Mouse (Mus musculus) left cerebral cortex, postnatal 14 days (tissue): ENCODE results near the gene Tank. TPM values are rescaled to one million over a fixed set of nuclear protein-coding genes. Genes with fewer than 3 reads are reported as not detected.

Experiments used
- DNase-seq, 2 experiments: peaks; one replicate each; pipeline ENCODE4 v3.0.0; 2021 to 2022; ENCODE audit warnings: low spot score in 2 of 2, mixed read lengths in 1 of 2
- intact Hi-C: fragments of 180-260 bp; cut with DNase I; formaldehyde crosslinking; loops from one replicate; pipeline ENCODE4 v1.15.1; 2025
- total RNA-seq, 2 experiments: library from RNA; stranded (reverse); gene quantifications; 2 replicates each; pipeline ENCODE4 v1.2.3; 2021

The Tank gene
- total RNA-seq, 2 experiments from 2014 or later, result 26.3 to 27.1 TPM

DNA sequence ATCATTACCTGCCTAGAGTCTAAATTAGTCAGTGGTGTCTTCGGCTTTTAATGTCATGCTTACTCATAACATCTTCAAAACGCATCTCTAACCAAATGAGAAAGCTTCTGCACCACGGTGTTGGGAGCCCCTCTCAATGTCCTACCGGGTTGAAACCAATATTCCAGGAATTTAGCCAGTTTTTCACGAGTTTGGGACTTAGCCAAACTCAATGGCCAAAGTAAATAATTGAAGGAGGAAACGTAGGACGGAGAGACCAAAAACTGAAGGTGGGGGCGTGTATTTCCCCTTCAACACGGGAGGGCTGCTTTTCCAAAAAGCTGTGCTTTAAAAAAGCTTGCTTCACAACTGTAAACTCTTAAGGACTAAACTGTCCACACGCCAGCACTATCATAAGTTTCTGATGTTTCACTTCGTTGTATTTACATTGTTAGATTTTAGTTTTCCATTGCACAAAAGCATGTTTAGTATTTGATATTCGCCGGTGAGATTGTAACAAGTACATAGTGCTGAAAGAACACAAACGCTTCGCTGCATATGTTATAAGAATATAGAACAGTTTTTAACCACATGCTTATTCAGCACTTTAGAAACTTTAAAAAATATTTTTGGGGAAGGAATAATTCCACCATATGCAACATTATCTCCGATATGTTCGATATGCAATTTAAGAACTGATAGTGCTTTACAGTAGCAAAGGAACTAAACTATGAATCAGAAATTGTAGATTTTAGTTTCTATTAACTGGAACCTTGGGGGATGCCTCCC is 1.3 kb upstream of the Tank start:
- intact Hi-C loops, result no loop called here
- DNase-seq, result no peak

DNA sequence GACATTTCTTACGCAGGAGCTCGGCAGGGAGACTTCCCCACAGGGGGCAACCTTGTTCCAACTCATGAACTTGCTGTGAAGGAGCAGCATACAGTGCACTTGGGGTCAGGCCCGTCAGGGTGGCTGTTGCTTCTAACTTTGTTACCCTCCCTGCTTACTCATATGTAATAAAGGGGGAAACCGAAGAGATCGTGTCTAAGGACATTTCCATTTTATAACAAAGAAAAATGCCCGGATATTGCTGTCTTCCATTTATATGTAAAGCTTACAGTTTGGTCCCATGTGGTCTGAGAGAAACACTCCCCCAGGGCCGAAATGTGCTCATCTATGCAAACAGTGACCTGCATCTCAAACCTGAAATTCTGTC is 706 bp upstream of the Tank start:
- intact Hi-C loops, result no loop called here

DNA sequence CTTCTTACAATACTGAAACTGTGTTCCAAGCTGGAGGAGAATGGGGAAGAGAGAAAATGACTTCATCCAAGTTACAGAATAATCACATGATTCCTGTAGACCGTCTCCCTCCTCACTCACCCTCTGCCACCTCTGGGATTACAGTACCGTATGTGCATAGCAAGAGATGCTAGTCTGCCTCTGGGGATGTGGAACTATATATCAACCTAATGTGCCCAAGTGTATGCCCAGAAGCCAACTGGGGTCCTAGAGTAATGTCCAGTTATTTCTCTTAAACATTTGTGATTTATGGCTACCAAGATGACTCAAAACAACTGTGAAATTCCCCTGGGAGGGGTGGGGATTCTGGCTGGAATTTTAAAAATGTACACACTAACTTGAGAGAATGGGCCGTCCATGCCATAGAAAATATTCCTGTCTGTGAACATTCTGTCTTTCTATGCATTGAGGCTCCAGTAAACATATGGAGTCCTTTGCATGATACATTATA is 1.2 kb downstream of the Tank start:
- no peak for DNase-seq
- intact Hi-C loops, result no loop called here

More for the DNA sequence above, 706 bp upstream of the Tank start:
- DNase-seq, result no peak

DNA sequence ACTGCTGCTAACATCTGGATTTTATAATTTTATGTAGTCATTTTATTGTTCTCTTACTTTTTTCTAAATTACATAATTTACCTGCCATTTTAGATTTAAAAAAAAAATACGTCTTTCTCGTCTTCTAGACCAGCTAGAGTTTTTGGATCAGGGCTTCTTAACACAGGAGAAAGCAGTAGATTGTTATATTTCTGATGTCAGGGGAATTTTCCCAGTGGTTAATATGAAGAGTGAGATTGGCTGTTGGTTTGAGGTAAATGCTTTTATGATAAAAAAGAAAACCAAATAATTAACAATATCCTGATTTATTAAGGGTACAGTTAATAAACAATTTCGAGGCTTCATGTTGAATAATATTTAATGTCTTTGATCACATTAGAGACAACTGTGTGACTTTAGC is 1.7 kb downstream of the Tank start:
- DNase-seq, result no peak
- intact Hi-C loops, result no loop called here

DNA sequence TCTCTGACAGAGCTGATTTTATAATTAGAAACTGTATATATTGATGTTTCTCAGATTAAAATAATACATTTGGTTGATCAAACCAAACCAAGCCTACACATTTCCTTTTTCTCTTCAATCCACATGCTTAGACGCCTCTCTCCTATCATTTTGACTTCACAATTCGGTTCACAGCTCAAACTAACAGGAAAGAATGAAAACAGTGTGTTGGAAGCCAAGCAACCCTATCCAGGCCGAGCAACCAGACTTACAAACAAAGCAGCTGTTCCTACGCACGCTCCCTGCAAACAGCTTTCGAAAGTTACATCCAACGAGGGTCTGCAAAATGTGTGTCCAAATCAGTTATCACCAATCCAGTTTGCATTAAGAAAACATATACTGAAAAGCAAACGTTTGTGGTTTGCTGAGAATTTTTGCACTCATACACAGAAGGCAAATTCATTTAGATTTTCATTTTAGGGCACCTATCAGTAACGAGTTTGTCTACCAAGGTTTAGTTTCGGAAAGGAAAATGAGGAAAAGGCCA is 2.2 kb downstream of the Tank start:
- no peak for DNase-seq
- intact Hi-C loops, result no loop called here

DNA sequence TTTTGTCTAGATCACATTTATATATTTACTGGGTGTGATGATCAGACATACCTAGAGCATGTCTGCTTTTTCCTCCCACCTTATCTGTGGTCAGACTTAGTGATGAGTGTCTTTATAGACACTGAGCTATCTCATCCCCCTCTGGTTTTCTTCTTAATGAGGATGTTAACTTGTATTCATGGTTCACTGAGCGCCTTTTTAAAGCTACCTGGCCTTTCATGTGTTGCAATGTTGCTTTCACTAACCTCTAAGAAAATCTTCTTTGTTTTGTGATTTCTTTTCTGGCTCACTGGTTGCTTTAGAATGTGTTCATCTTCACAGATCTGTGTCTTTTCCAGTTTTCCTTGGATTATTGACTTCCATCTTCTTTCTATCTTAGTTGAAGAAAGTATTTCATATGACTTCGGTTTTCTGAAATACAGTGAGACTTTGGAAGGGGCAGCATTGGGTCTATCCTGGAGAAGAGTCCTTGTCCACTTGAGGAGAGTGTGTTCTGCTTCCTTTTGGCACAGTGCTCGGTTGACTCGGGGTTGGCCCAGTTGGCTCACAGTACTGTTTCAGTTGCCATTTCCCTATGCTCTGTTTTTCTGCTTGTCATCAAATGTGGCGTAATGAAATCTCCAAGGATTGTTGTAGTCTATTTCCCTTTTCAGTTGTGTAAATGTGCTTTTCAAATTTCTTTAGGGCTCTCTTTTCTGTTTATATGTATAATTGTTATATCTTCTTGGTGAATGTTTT is 4.4 kb downstream of the Tank start:
- no peak for DNase-seq
- intact Hi-C loops, result no loop called here

DNA sequence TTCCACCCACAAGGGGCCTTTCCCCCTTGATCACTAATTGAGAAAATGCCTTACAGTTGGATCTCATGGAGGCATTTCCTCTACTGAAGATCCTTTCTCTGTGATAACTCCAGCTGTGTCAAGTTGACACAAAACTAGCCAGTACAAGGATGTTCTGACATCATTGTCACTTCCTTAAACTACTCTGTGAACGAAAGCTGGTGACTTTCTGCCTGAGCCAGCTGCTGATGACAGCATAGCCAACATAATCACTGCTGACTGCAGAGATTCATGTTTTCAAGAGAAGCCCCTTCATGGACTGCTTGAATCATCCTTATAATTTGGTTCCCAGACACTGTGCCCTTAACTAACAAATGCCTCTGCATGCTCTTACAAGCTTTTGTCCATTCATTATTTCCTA is 7.1 kb downstream of the Tank start:
- intact Hi-C loops, result no loop called here
- DNase-seq, result no peak

DNA sequence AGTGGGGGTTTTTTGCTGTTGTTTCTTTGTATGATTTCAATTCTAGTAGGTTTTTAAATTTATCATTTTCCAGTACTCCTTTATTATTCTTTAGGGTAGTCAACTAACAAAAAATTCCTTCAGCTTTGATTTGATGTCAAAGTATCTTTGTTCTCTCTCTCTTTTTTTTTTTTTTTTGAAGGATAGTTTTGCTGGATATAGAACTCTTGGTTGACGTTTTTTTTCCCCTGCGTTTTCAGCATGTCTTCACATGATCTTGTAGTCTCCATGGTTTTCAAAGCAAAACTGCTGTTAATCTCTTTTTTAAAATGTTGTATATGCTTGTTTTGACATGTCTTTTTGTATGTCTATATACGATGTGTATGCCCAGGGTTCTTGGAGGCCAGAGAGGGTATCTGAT is 7.8 kb downstream of the Tank start:
- no peak for DNase-seq
- intact Hi-C loops, result no loop called here

DNA sequence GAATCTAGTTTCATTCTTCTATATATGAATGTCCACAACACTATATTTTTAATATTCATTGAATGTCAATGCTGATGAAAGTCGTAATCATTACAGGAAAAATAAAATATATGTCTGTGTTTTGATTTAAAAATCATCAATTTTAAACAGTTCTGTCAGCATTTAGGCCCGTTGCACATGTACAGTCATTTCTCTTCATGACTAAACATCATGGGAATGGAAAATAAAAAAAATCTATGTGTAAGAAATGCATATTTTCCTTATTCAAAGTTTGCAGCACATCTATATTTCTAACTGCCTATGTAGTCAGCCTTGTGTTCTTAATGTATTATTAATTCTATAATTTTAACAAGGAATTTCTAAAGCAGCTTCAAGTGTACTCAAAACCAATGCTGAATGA is 12.4 kb downstream of the Tank start:
- DNase-seq, result no peak
- intact Hi-C loops, result no loop called here

DNA sequence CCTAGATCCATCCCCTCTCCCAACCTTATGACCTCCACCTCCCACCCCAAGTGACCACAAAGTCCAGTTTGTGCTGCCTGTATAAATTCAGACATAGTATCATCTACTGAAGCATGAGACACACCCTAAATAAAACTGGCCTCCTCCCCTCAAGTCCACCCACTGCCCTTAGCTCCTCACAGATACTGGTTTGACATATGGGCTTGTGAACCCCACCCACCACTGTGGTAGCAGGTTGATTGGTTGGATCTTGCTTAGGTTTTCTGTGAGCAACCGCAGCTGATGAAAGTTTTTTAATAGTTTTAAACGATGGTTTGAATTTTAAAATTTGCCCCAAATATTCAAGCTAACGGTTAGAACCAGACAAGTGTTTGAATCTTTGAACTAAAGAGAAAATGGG is 13.7 kb downstream of the Tank start:
- no peak for DNase-seq
- intact Hi-C loops, result no loop called here

DNA sequence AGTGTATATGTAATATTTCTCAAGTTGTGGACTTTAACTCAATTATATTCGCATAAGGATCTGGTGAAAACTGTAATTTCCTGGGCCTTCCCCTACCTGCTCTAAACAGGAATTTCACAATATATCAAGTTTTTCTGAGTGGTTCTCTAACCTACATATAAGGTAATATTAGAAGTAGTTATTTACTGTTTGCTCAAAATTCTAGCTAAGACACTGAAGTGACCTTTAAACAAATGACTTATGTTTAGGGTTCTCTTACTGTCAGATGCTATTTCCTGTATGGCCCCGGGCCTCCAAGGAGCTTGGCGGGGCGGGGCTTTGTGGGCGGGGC is 14.3 kb downstream of the Tank start:
- intact Hi-C loops, result no loop called here
- DNase-seq, result no peak

DNA sequence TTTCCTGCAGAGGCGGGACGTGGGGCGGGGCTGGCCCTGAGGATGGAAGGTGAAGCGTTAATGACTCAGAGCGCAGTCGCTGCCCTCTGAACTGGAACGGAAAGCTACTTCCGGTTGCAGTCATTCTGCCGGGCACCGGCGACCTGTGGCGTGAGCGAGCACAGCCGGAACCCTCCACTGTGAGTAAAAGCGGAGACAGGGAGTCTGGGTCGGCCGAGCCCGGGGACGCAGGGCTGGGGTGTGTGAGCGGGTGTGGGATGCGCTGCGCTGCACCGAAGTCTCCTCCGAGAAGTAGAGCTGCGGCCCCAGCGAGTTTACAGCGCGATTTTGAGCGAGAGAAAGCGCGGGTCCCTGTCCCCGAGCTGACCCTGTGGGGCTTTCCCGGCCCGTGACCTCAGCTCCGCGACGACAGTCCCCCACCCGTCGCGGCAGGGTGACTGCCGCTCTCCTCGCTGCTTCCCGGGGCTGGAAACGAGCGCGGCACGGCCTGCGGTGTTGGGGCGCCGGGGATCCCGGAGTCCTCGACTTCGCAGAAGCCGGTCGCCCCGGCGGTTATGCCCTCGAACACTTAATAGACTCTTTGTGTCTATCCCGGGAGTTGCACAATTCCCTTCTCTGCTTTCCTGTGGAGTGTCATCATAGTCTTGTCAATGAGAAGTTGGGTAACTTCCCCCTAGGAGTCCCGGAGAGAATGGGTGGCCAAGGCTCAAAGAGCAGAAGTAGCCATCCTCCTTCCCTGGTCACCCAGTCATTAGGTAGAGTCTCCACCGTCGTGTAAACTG is 14.8 kb downstream of the Tank start:
- DNase-seq, result peak; percentile 82 to 84
- intact Hi-C loops, result no loop called here

DNA sequence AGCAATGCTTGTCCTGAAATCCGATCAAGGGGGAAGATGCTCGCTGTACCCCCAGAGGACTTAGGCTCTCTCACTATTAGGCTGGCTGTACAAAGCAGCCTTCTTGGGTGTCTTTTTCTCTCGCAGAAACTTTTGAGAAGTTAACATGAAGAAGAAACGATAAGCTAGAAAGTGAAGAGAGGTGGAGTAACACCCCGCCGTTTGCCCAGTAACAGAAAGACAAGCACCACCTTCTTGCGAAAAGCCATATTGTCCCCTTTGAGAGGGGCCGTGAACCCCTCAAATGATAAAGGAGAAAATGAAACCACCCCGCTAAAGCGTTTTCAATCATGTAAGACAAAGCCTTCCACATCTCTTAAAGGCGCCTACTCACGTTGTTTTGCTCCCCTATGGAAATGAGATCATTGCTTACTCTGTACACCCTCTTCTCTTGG is 15.5 kb downstream of the Tank start:
- no peak for DNase-seq

DNA sequence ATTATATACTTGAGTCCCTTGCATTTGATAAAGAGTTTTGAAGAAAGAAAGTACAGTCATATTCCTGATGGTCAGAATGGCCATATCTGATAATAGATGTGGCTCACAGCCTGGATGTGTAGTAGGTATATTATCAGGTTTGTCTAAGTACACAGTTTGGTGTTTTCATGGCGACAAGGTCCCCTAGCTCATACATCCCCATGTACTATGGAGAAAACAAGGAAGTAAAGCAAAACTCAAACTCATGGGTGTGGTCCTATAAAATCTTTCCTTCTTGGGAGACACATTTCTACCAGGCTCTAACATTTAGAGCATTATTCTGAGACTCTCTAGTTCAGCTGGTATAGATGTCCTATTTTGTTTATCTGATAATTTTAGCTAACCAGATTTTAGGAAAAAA is 21.3 kb downstream of the Tank start:
- intact Hi-C loops, result no loop called here
- DNase-seq, result no peak

More for the DNA sequence above, 15.5 kb downstream of the Tank start:
- intact Hi-C loops, result no loop called here

DNA sequence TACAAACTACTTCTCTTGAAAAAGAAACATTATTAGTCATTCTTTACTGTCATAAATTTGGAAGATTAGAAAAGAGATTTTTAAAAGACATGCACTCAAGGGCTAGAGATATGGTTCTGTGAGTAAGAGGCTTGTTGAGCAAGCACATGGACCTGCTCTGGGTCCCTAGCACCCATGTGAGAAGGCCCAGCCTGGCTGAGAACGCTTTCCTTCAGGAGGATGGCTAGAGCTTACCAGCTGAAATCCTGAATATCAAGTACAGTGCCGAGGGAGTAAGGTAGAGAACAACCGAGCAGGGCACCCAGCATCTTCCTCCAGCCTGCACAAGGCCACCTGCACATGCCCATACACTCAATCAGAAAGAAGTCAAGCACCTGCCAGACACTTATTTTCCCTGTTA is 25.1 kb downstream of the Tank start:
- intact Hi-C loops, result no loop called here
- no peak for DNase-seq

DNA sequence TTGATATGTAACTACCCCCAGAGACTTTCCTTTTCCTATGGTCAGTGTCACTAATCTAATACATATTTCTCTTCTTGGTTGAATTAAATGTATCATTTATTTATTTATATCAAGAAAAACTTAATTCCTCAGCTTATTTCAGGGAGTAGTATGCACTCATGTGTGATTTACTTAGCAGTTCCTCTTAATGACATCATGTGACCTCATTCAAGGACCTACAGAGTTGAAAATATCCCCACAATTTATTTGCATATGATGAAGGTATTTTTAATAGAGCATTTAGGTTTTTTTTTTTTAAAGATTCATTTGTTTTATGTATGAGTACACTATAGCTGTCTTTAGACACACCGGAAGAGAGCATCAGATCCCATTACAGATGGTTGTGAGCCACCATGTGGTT is 28.6 kb downstream of the Tank start:
- no peak for DNase-seq
- intact Hi-C loops, result no loop called here

DNA sequence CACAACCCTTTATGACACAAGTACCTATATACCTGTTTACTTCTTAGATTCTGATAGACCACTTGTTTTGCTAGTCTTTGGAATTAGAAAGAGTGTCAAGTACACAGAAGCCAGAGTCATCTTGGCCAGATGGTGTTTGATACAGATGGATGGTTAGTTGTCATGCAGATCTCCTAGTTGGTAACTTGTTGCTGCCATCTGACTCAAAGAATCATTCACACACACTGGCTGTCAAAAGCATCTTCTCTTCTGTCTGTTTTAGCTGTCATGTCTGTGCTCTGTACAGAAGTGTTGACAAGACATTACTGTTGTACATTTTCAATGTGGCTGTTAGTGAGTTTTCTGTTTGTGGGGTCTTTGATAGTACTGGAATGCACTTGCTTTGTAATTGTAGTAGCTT is 45.6 kb downstream of the Tank start:
- DNase-seq, result no peak
- intact Hi-C loops, result no loop called here

DNA sequence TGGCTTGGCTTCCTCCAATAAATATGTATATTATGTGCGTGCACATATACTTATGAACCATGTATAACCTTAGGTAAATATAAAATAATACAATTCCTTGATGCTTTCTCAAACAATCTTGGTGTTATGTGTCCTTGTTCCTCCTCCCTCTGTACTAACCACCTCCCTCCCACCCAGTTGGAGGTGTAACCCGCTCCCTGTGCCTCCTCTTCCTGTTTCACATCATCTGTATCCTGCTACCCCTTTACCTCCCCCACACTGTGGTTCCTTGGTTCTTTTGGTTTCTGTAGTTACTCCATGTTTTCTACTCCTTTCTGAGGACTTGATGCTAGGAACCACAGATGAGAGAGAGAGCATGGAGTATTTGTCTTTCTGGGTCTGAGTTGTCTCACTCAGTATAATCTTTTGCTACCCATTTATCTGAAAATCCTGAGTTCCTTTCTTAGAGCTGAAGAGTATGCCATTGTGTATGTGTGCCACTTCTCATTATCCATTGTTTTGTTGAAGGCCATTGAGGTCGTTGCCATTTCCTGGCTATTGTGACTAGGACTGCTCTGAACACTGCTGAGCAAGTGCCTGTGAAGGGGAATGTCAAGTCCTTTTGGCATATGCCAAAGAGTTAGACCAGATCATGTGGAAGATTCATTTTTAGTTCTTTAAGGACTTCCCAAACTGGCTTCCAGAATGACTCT is 52.6 kb downstream of the Tank start:
- no peak for DNase-seq
- intact Hi-C loops, result no loop called here

DNA sequence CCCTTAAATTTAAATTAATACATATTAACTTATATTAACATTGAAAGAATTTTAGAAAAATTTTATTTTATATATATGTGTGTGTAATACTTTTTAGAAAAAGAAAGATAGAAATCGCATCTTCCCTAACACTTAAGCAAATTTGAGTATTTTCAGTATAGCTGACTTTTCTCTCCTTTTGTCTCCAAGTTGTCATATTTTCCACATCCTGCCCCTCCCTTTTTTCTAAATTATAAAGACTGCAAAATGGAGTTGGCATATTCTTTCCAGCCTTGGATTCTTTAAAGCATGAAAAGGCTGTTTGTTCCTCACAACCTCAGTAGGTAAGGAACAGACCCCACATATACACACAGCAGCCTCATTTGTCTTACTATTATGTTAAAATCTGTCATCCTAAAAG is 56.7 kb downstream of the Tank start:
- no peak for DNase-seq
- intact Hi-C loops, result no loop called here

DNA sequence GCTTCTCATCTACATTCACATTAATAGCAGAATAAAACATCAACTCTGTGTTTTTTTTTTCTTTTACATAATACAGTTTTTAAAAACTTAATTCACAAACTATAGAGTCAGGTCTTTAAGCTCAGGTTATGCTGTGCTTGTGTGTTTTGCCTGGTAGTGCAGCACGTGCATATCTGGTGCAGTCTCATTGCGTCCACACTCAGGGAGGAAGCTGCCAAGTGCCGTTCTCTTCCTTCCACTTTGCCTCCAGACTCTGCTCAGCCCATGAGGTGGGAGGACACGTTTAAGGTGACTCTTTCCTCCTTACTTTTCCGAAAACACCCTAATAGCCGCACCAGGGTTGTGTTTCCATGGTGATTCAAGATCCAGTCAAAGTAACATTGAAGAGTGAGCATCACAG is 59.8 kb downstream of the Tank start:
- intact Hi-C loops, result no loop called here
- DNase-seq, result no peak
